Mouse (Mus musculus) hindbrain, postnatal 0 days (tissue): ENCODE results near the gene Pdlim1. TPM values are rescaled to one million over a fixed set of nuclear protein-coding genes. Genes with fewer than 3 reads are reported as not detected.
A peak's percentile ranks its signal among the peaks of the same experiment; 100 is the strongest.

ENCODE experiments used
- ATAC-seq: fragments of 200-750 bp; cut with Nextera tagmentation; 2 replicates; pipeline ENCODE4 v1.8.0; 2017; ENCODE audit warnings: mild to moderate bottlenecking, moderate TSS enrichment, moderate library complexity
- DNase-seq: peaks from one replicate; pipeline ENCODE4 v3.0.0-alpha.2; 2015; ENCODE audit warnings: low spot score
- H3K27ac ChIP-seq: fragments of 300-500 bp; sonication (generic); 2 replicates; pipeline ENCODE4 v1.5.1; 2014; ENCODE audit warnings: mild to moderate bottlenecking
- H3K27me3 ChIP-seq: fragments of 300-500 bp; sonication (generic); 2 replicates; pipeline ENCODE4 v1.6.1; 2014; ENCODE audit warnings: low read length, mixed read lengths; ENCODE audit not compliant: insufficient read depth
- H3K36me3 ChIP-seq: fragments of 300-500 bp; sonication (generic); 2 replicates; pipeline ENCODE4 v1.6.1; 2014; ENCODE audit warnings: low read length, mixed read lengths; ENCODE audit not compliant: insufficient read depth
- H3K4me1 ChIP-seq: fragments of 300-500 bp; sonication (generic); 2 replicates; pipeline ENCODE4 v1.6.1; 2014; ENCODE audit warnings: antibody characterized with exemption, low read length, mixed read lengths; ENCODE audit not compliant: insufficient read depth
- H3K4me2 ChIP-seq: fragments of 300-500 bp; sonication (generic); 2 replicates; pipeline ENCODE4 v1.6.1; 2014; ENCODE audit warnings: low read depth, mild to moderate bottlenecking, low read length, moderate library complexity, mixed read lengths
- H3K4me3 ChIP-seq: fragments of 300-500 bp; sonication (generic); 2 replicates; pipeline ENCODE4 v1.5.1; 2014; ENCODE audit warnings: low read length
- H3K9ac ChIP-seq: fragments of 300-500 bp; sonication (generic); replicated peaks from 2 replicates; pipeline ENCODE4 v1.6.1; 2014; ENCODE audit warnings: mild to moderate bottlenecking, low read length, moderate library complexity, mixed read lengths
- H3K9me3 ChIP-seq: fragments of 300-500 bp; sonication (generic); 2 replicates; pipeline ENCODE4 v1.6.1; 2016; ENCODE audit warnings: low read length, mixed read lengths
- CTCF ChIP-seq: IDR thresholded peaks from 2 replicates; pipeline ENCODE4 v1.5.1; 2016; ENCODE audit warnings: antibody characterized with exemption, control low read depth, low read depth
- whole genome bisulfite sequencing: fragments of 180-500 bp; shearing (Covaris S2); extraction: QIAGEN DNeasy Blood & Tissue Kit; methylation state at CpG from one replicate; pipeline ENCODE4 v1.1.7; 2014; 5-methylcytosine and 5-hydroxymethylcytosine counted together
- polyA plus RNA-seq: library from polyadenylated mRNA; unstranded; fragments of >200 nt; fragmentation: Nextera tagmentation; extraction: Ambion mirVana; gene quantifications from 2 replicates; pipeline ENCODE4 v1.2.1, GENCODE M21; 2015
- total RNA-seq: library from RNA; depleted of rRNA; stranded (reverse); fragments of >200 nt; gene quantifications from 2 replicates; pipeline ENCODE4 v1.2.3, GENCODE M21; 2014

Pdlim1 gene
- total and polyA plus RNA-seq, 2 experiments from 2014 or later: 2.8 to 10.3 TPM

DNA sequence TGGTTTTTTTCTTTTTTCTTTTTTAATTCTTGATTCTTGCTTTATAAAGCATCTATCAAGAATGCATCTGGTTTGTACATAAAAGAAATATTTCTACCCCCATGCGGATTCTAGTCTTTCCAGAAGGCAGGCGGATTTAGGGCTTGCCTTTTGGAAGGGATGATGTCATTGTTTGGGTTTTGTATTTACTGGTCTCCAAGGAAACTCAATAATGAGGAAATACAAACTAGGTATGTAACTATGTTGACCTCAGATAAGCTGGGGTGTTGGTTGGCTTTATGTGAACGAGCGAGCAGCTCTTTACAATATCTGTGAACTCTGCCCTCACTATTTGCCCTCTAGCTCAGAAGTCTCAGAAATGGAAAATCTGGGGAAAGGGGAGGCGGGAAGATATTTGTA, 24.4 kb downstream of the Pdlim1 start:
- WGBS: 55% methylated on average over 5 of the region's 5 CpGs
- Histone ChIP-seq H3K4me2 (no peak overlapping the region), H3K9ac (no peak overlapping the region), H3K27ac (no peak overlapping the region), H3K9me3 (no peaks in the 10 kb centered on the region), H3K4me3 (no peak overlapping the region), H3K36me3 (no peaks in the 10 kb centered on the region), H3K27me3 (no peaks in the 10 kb centered on the region), H3K4me1 (no peaks in the 10 kb centered on the region)
- no peak for DNase-seq
- no peak for ATAC-seq
- TF ChIP-seq CTCF: no peak

DNA sequence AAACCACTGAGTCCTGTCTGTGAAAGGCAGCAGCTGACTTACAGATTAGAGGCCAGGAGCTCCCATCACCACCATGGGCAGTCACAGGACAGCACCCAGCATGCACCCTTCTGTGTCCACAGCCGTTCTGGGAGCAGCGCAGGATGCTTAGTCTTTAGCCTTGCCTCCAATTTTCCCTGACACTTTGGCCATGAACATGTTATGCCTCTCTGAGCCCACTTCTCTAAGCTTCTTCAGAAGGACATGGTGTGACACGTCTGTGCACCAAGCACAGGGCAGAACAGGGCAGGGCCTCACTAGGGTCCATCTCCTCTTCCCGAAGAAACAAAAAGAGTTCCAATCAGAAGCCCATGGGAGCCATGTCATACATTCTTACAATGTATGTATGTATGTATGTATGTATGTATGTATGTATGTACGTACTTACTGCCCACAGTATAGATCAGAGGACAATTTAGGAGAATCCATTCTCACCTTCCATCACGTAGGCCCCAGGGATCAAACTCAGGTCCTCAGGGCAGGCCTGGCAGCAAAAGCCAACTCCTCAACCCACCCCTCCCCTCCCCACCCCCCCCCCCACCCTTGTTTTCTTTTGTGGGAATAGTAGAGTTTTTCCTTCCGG, 24.9 kb downstream of the Pdlim1 start:
- WGBS: 86% methylated on average over 7 of the region's 7 CpGs
- no peak for DNase-seq
- Histone ChIP-seq H3K4me2 (no peak overlapping the region), H3K36me3 (no peaks in the 10 kb centered on the region), H3K27ac (no peak overlapping the region), H3K4me1 (no peaks in the 10 kb centered on the region), H3K4me3 (no peak overlapping the region), H3K9ac (no peak overlapping the region), H3K27me3 (no peaks in the 10 kb centered on the region), H3K9me3 (no peaks in the 10 kb centered on the region)
- no peak for ATAC-seq
- TF ChIP-seq CTCF: no peak

DNA sequence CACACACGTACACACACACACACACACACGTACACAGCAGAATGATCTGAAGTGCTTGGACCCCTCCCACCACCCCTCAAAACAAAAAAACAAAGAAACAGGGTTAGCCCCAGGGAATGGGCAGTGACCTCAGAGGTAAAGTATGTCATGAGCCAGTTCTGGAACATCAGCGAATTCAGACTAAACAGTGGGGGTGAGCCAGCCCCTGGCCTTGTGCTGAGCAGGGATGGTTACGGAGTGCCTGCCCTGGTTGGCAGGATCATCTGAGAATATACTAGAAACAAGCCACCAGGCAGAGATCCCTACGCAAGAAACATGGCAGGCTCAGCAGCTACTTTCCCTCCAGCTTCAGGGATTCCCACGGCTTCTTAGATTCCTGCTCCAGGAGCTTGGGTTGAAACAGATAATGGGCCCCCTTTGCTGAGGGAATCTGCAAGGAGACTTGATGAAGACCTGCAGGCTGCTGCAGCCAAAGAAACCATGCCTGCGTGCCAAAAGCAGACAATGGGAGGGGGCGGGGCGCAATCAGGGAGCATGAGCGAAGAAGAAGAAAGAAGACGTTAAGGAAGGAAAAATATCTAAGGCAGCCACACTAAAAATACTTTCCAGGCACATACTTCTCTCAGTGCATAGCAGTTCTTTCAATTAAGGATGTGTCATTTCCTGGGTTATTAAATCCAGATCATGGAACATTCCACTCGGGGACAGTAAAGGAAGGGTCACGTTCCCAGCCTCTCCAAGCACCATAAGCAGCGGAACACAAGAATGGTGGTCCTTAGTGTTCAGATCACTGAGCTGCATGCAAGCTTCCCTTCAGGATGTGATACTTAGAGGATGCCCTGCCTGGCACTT, 30.6 kb downstream of the Pdlim1 start:
- Histone ChIP-seq H3K4me1 (peaks cover 7% of the 10 kb centered on the region; the same call in 1 of the 2 replicates), H3K4me2 (peak overlapping the region; percentile 27), H3K36me3 (no peaks in the 10 kb centered on the region), H3K27ac (peak overlapping the region; percentile 70), H3K4me3 (no peak overlapping the region), H3K9me3 (no peaks in the 10 kb centered on the region), H3K9ac (no peak overlapping the region), H3K27me3 (no peaks in the 10 kb centered on the region)
- no peak for TF ChIP-seq CTCF
- DNase-seq (peak; percentile 59), ATAC-seq (peak; percentile 82)
- 24% methylated on average over 14 of the region's 14 CpGs for WGBS

DNA sequence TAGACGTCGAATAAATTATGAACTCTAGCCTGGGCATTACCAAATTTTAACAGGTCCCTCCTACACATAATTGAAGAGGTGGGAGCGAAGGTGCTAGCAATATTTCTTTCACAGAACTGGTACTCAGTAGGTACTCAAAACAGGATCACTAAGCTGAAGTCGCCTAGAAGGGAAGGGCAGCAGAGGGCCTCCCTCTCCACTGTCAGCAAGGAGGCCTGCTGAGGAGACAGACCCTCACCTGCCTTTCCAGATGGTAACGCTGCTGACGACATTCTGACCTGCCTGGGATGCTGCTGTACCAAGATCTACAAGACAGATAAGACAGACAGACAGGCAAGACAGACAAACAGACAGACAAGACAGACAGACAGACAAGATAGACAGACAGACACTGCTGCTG, 31.3 kb downstream of the Pdlim1 start:
- TF ChIP-seq CTCF: no peak
- H3K27ac ChIP-seq: no peak overlapping the region
- no peaks in the 10 kb centered on the region for H3K9me3 ChIP-seq
- no peak overlapping the region for H3K4me3 ChIP-seq
- H3K4me1 ChIP-seq: peaks cover 7% of the 10 kb centered on the region; the same call in 1 of the 2 replicates
- H3K4me2 ChIP-seq: no peak overlapping the region
- H3K36me3 ChIP-seq: no peaks in the 10 kb centered on the region
- no peak overlapping the region for H3K9ac ChIP-seq
- H3K27me3 ChIP-seq: no peaks in the 10 kb centered on the region
- ATAC-seq: no peak
- 75% methylated on average over 6 of the region's 6 CpGs for WGBS
- no peak for DNase-seq

DNA sequence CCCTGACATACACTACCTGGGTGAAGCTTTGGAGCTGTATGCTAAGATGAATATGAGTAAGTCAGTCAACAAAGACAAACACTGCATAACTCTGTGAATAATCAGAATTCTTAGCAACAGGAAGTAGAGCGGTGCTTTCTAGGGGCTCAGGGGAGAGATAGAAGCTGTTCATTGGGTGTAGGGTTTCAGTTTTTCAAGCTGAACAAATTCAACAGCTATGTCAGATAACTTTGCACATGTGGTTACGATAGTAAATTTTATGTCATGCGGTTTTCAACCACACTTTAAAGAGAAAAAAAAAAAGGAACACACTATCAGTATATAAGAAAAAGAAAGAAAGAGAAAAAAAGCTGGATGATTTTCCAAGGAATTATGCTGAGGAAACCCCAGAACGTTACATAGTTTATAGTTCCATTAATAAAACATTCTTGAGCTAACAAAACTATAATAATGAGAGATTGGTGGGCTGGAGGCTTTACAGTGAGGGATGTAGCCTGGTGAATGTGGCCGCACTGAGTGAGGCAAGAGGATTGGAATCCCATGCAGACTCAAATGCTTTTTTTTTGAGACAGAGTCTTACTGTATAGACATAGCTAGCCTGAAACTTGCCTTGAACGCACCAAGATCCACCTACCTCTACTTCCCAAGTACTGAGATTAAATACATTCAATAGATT, 33.3 kb downstream of the Pdlim1 start:
- no peak for DNase-seq
- WGBS: 93% methylated on average over 6 of the region's 6 CpGs
- H3K36me3 ChIP-seq: no peaks in the 10 kb centered on the region
- no peak overlapping the region for H3K9ac ChIP-seq
- no peaks in the 10 kb centered on the region for H3K9me3 ChIP-seq
- H3K4me3 ChIP-seq: no peak overlapping the region
- TF ChIP-seq CTCF: no peak
- H3K27ac ChIP-seq: no peak overlapping the region
- H3K27me3 ChIP-seq: no peaks in the 10 kb centered on the region
- no peak overlapping the region for H3K4me2 ChIP-seq
- ATAC-seq: no peak
- peaks cover 7% of the 10 kb centered on the region; the same call in 1 of the 2 replicates for H3K4me1 ChIP-seq

DNA sequence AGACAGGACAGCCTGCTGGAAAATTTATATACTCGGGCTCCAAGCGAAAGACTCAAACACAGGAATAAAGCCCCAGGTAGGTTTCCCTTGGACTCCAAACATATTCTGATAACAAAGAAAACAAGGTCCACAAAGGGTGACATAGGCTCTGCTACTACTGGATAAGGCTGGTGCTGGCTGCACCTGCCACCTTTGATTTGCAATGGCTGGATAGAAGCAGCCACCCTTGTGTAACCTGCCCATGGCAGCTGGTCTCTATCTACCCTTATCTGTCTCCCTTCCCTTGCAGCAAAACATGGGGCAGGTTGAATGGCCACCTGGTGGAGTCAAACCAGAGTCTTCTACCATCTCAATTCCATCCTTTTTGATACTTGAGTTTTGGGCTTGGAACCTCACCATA, 39.1 kb downstream of the Pdlim1 start:
- no peak for TF ChIP-seq CTCF
- ATAC-seq: no peak
- Histone ChIP-seq H3K4me1 (no peaks in the 10 kb centered on the region), H3K27me3 (no peaks in the 10 kb centered on the region), H3K9me3 (no peaks in the 10 kb centered on the region), H3K4me2 (no peak overlapping the region), H3K9ac (no peak overlapping the region), H3K36me3 (no peaks in the 10 kb centered on the region), H3K4me3 (no peak overlapping the region), H3K27ac (no peak overlapping the region)
- WGBS: 93% methylated on average over 2 of the region's 2 CpGs
- no peak for DNase-seq
